Mouse (Mus musculus): ENCODE data around the gene Uxs1. TPM values are rescaled to one million over a fixed set of nuclear protein-coding genes. Genes with fewer than 3 reads are reported as not detected.

Uxs1 gene
- polyA plus RNA-seq (2015; fragmentation: Nextera tagmentation; extraction: Ambion mirVana) = 18.2 and 22.0 TPM in 2 replicates

DNA sequence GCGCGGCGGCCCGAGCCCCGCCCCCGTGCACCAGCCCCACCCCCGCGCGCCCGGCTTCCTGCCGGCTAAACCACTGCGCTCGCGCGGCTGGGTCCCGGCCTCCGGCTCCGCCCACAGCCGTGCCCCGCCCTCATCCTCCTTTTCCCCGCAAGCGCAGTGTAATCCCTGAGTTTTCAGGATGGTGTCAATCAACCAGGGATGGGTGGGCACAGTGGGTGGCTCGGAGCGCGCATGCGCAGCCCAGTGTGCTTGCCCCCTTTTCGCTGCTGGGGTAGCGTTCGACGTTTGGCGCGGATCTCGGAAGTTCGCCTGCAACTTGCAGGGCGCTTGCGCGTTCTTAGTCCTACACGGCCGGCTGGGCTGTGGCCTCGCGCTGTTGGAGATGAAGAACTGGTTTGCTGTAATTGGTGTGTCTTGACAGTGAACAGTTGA is at the start of gene Uxs1:
Gene Uxs1 (minus strand): TSS at position 38 of the 432 bp plus-strand sequence.
- Histone ChIP-seq H3K4me3 (peak within 1 kb of the TSS; percentile 92), H3K27me3 (no peaks in the 10 kb centered on the region), H3K27ac (replicated peaks) (peak within 1 kb of the TSS; percentile 94), H3K4me1 (replicated peaks) (peaks cover 39% of the 10 kb centered on the region), H3K36me3 (no peaks in the 10 kb centered on the region), H3K4me2 (peak within 1 kb of the TSS; percentile 97), H3K9ac (peak within 1 kb of the TSS; percentile 91), H3K9me3 (no peaks in the 10 kb centered on the region)
- WGBS = under 1% methylated on average over 41 of the region's 41 CpGs
- ATAC-seq (ENCODE audit: low read depth) = peak; percentile 98

DNA sequence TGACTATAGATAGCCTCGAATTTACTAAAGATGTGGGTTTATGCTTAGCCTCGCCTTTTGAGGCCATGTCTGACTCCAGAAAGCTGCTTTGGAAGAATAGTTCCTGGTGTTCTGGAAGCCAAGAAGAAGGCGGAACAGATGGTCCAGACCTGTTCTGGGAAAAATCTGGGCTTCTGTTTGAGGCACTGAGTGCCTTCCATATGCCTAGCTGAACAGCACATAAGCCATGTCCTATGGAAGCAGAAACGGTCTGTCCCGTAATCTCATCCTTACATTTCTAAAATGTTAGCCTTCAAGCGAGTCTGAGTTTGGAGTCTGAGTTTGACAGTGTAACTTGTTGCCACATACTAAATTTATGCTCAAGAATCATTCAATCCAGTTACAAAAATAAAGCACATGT is 49.6 kb upstream of the Uxs1 start:
- Histone ChIP-seq H3K27me3 (no peaks in the 10 kb centered on the region), H3K9ac (no peak overlapping the region), H3K4me3 (no peak overlapping the region), H3K4me1 (replicated peaks) (no peaks in the 10 kb centered on the region; the same call in 1 of the 2 replicates), H3K36me3 (no peaks in the 10 kb centered on the region), H3K27ac (replicated peaks) (no peak overlapping the region), H3K9me3 (no peaks in the 10 kb centered on the region), H3K4me2 (no peak overlapping the region)
- 87% methylated on average over 6 of the region's 6 CpGs for WGBS
- no peak for ATAC-seq (ENCODE audit: low read depth)

DNA sequence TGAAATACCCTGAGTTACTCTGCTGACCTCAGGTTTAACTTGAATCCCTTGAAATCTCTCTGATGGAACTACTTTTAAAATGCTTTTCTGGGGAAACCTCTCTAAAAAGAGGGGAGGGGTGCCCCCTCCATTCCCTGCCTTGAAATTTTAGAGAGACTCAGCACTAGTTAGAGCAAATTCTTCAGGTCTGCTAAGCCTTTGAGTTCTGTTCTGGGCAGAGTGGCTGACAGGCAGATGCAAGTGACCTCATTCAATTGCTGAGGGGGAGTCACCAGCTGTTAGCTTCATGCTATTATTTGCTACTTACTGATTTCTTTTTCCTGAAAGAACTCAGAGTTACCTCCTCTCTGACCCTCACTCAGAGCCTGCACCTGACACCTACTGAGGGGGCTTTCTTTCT is 43.5 kb upstream of the Uxs1 start:
- ATAC-seq (ENCODE audit: low read depth) = no peak
- Histone ChIP-seq H3K9me3 (no peaks in the 10 kb centered on the region), H3K27me3 (no peaks in the 10 kb centered on the region), H3K4me3 (no peak overlapping the region), H3K4me2 (no peak overlapping the region), H3K36me3 (no peaks in the 10 kb centered on the region), H3K4me1 (replicated peaks) (no peaks in the 10 kb centered on the region), H3K9ac (no peak overlapping the region), H3K27ac (replicated peaks) (no peak overlapping the region)

DNA sequence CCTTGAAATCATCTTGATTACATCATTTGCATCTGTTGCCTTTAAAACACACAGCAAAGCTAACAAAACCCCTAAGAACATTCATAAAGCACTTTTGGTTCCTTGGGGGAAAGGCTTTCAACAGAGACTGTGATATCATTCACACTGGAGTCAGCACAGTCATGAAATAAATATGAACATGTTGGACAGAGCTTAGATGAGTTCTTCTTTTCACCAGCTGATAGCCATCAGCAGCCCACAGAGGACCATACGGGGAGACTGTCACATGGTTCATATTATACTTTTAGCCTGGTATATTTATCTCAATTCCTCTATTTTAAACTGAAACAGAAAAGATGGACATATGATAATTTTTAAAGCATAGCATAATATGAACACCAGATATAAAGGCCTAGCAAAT is 40.9 kb upstream of the Uxs1 start:
- Histone ChIP-seq H3K36me3 (no peaks in the 10 kb centered on the region), H3K27ac (replicated peaks) (no peak overlapping the region), H3K4me1 (replicated peaks) (no peaks in the 10 kb centered on the region), H3K4me3 (no peak overlapping the region), H3K9me3 (no peaks in the 10 kb centered on the region), H3K9ac (no peak overlapping the region), H3K4me2 (no peak overlapping the region), H3K27me3 (no peaks in the 10 kb centered on the region)
- ATAC-seq (ENCODE audit: low read depth) = no peak
- WGBS = 84% methylated on average over 1 of the region's 1 CpGs

DNA sequence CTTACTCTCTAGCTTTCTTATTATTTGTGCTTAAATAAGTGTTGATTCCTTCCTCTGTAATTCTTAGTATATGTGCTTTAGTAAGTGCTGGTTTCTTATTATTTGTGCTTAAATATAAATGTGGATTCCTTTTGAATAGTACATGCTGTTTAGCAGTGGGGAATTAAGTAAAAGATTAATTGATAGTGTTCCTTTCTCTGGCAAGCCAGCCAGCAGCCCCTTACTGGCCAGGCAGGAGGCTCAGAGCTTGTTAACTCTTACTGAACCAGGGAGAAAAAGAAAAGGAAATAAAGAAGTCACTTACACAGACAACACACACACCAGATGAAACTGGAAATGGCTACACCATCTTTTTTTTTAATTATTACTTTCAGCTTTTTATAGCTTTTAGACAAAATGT is 37.2 kb upstream of the Uxs1 start:
- no peak for ATAC-seq (ENCODE audit: low read depth)
- Histone ChIP-seq H3K36me3 (no peaks in the 10 kb centered on the region), H3K27ac (replicated peaks) (no peak overlapping the region), H3K4me2 (no peak overlapping the region), H3K9ac (no peak overlapping the region), H3K9me3 (no peaks in the 10 kb centered on the region), H3K4me1 (replicated peaks) (no peaks in the 10 kb centered on the region), H3K27me3 (no peaks in the 10 kb centered on the region), H3K4me3 (no peak overlapping the region)

DNA sequence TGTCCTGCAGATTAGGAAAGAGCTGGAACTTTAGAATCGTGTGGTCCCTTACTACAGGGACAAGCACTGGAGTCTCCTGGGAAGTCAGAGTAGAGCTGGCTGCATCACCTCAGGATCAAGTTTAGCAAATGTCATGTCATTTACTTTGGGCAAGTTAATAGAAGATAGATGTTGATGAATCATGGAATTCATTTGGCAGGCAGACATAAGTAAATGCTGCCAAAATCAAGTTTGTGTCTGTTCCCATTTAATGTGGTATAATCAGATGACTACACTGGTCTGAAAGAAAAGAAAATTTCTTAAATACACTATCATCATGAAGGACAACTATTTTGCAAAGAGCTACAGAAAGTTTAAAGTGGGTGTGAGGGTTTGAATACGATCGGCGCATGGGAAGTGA is 35.0 kb upstream of the Uxs1 start:
- H3K9ac ChIP-seq = no peak overlapping the region
- H3K27me3 ChIP-seq = no peaks in the 10 kb centered on the region
- no peak overlapping the region for H3K4me2 ChIP-seq
- WGBS = 89% methylated on average over 4 of the region's 4 CpGs
- H3K27ac ChIP-seq (replicated peaks) = no peak overlapping the region
- H3K36me3 ChIP-seq = no peaks in the 10 kb centered on the region
- ATAC-seq (ENCODE audit: low read depth) = no peak
- no peaks in the 10 kb centered on the region for H3K4me1 ChIP-seq (replicated peaks)
- no peak overlapping the region for H3K4me3 ChIP-seq
- no peaks in the 10 kb centered on the region for H3K9me3 ChIP-seq

DNA sequence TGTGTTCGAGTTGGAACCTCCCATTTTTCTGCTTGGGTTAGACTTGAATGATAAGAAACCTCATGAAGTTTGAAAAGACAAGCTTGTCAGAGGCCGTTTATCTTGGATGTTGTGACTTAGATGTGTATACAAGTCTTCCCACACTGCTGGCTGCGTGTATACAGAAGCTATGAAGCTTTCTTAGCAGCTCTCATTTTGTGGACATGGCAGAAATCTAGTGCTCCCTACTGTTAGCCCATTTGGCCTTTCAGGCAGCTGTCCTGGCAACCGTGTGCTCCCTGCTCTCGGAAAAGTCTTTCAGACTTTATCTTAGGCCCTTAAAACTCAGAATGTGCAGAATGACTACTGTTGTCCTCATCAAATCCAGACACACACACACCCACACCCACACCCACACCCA is 31.4 kb upstream of the Uxs1 start:
- Histone ChIP-seq H3K27me3 (no peaks in the 10 kb centered on the region), H3K36me3 (no peaks in the 10 kb centered on the region), H3K9ac (no peak overlapping the region), H3K27ac (replicated peaks) (no peak overlapping the region), H3K9me3 (no peaks in the 10 kb centered on the region), H3K4me2 (no peak overlapping the region), H3K4me1 (replicated peaks) (no peaks in the 10 kb centered on the region), H3K4me3 (no peak overlapping the region)
- no peak for ATAC-seq (ENCODE audit: low read depth)
- 77% methylated on average over 5 of the region's 5 CpGs for WGBS

DNA sequence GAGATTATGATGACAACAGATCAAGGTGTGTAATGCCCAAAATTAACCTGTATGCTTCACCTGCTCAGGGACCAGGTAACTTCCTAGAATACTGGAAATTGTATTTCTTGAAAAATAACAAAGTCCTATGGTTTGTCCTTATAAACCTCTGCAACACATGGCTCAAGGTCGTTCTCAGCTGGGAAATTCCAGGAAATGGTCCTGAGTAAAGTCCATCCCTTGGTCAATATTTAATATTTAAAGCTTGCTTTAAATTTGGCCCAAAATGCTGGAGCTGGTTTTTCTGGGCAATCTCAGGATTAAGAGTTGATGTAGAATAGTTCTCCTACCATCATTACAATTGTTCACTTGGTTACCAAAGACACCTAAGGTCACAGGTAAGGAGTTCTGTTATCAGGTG is 30.1 kb upstream of the Uxs1 start:
- Histone ChIP-seq H3K36me3 (no peaks in the 10 kb centered on the region), H3K27ac (replicated peaks) (no peak overlapping the region)
- 77% methylated on average over 1 of the region's 1 CpGs for WGBS

DNA sequence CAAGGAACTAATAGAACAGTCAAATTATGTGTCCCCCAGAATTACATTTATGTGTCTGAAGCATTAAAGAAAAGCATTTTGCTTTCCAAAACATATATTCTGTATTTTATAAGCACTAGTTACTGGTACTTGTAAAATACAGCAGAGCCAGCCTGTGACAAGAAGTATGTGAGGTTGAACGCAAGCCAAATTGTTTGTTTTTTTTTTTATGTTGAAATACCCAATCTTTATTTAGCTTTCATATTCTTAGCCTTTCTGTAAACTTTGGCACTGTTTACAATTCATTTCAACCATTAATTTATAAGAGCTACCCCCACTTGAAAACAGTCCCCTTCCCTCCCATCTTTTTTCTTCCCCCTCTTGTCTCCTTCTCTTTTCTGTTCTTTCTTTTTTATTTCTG is 28.0 kb upstream of the Uxs1 start:
- Histone ChIP-seq H3K36me3 (no peaks in the 10 kb centered on the region), H3K4me1 (replicated peaks) (no peaks in the 10 kb centered on the region), H3K9me3 (no peaks in the 10 kb centered on the region), H3K4me2 (no peak overlapping the region), H3K4me3 (no peak overlapping the region), H3K27ac (replicated peaks) (no peak overlapping the region), H3K9ac (no peak overlapping the region), H3K27me3 (no peaks in the 10 kb centered on the region)
- WGBS = 89% methylated on average over 1 of the region's 1 CpGs
- ATAC-seq (ENCODE audit: low read depth) = no peak

More for the DNA sequence above, 30.1 kb upstream of the Uxs1 start:
- H3K27me3 ChIP-seq = no peaks in the 10 kb centered on the region
- H3K9me3 ChIP-seq = no peaks in the 10 kb centered on the region
- H3K9ac ChIP-seq = no peak overlapping the region
- no peak overlapping the region for H3K4me2 ChIP-seq
- ATAC-seq (ENCODE audit: low read depth) = no peak
- H3K4me3 ChIP-seq = no peak overlapping the region
- H3K4me1 ChIP-seq (replicated peaks) = no peaks in the 10 kb centered on the region

DNA sequence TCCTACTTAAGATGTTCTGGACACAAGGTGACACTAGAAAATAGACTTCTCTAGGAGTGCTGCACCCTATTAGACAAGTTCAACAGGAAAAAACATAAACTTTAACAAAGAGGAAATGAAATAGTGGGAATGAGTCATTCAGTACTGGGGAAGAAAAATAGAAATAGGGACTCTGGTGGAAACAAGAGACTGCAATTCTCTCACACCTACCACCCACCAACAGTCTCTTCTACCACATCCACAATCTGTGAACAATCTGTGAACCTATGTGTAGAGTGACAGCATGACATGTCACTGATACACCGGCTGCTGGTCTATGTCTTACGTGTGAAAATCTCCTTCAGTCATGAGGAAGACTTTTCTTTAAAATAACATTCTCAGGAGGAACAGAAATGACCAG is 15.8 kb upstream of the Uxs1 start:
- Histone ChIP-seq H3K27ac (replicated peaks) (no peak overlapping the region), H3K4me3 (no peak overlapping the region), H3K36me3 (no peaks in the 10 kb centered on the region), H3K9me3 (no peaks in the 10 kb centered on the region), H3K4me2 (no peak overlapping the region), H3K27me3 (no peaks in the 10 kb centered on the region), H3K4me1 (replicated peaks) (no peaks in the 10 kb centered on the region), H3K9ac (no peak overlapping the region)
- WGBS = 87% methylated on average over 2 of the region's 2 CpGs
- no peak for ATAC-seq (ENCODE audit: low read depth)

DNA sequence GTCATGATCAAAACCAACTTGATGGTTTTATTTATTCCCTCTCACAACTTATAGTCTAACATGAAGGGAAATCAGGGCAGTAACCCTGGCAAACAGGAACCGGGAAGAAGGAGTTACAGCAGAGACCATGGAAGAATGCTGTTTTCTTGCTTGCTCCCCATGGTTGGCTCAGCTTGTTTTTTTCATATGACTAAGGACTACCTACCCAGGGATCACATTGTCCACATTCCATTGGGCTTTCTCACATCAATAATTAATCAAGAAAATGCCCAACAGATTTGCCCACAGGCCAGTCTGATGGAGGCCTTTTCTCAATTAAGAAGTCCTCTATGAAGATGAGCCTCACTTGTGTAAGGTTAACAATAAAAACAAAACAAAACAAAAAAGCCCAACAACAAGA is 9.6 kb upstream of the Uxs1 start:
- Histone ChIP-seq H3K4me1 (replicated peaks) (no peaks in the 10 kb centered on the region), H3K36me3 (no peaks in the 10 kb centered on the region), H3K9ac (no peak overlapping the region), H3K9me3 (no peaks in the 10 kb centered on the region), H3K4me3 (no peak overlapping the region), H3K27ac (replicated peaks) (no peak overlapping the region), H3K4me2 (no peak overlapping the region), H3K27me3 (no peaks in the 10 kb centered on the region)
- 89% methylated on average over 1 of the region's 1 CpGs for WGBS
- no peak for ATAC-seq (ENCODE audit: low read depth)

DNA sequence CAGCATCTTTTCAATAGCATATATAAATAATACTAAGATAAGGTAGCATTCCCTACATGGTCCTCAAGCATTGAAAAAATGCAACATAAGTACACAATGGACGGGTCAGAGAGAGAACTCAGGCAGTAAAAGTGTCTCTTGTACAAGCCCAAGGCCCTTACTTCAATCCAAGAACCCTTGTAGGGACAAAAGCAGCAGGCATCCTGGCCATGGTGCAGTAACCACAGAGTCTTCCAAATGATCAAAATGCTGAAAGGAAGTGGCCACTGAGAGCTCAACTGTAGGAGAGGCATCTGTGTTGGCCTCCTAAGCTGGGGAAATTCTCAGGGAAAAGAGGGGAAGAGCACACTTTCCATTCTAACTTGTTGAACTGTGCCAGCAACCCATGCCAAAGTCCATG is 2.5 kb upstream of the Uxs1 start:
- H3K4me1 ChIP-seq (replicated peaks) = peaks cover 23% of the 10 kb centered on the region
- ATAC-seq (ENCODE audit: low read depth) = no peak
- WGBS = 53% methylated on average over 1 of the region's 1 CpGs

DNA sequence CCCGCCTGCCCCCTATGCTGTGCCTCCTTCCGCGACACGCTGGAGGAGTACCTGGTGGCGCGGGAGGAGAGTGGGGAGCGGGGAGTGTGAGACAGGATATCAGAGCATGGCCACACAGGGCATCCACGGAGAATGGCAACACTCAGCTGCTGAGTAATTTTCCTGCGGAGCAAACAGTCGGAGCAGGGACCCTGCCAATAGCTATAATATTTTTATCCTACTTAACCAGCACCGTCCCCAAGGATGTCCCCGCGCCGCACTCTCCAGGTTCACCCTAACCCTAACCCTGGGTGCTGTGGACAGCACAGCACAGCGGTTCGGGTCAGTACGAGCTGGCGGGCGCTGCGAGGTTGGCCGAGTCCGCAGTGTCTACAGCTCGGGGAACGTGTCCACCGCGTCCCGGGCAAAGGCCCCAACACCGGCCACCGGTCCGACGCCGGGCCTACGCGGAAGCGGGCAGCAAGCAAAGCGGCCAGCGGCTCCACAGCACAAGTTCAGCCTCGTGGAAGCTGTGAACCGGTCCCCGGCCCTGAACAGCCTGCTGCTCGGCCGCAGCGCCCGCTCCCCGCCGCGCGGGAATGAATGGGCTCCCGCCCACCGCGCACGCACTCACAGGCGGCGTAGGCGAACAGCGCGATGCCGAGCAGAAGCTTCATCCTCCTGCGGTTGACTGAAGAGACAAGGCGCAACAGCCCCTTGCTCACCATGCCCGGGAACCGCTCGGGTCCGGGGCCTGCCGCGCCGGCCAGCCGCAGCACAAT is 418 bp downstream of the Uxs1 start:
- WGBS = under 1% methylated on average over 68 of the region's 68 CpGs
- H3K27ac ChIP-seq (replicated peaks) = peak overlapping the region; percentile 94
- peak; percentile 88 for ATAC-seq (ENCODE audit: low read depth)

More for the DNA sequence above, 2.5 kb upstream of the Uxs1 start:
- Histone ChIP-seq H3K36me3 (no peaks in the 10 kb centered on the region), H3K9ac (no peak overlapping the region), H3K9me3 (no peaks in the 10 kb centered on the region), H3K27me3 (no peaks in the 10 kb centered on the region), H3K4me2 (no peak overlapping the region), H3K4me3 (no peak overlapping the region), H3K27ac (replicated peaks) (no peak overlapping the region)

More for the DNA sequence above, 418 bp downstream of the Uxs1 start:
- Histone ChIP-seq H3K4me3 (peak overlapping the region; percentile 92), H3K4me1 (replicated peaks) (peaks cover 39% of the 10 kb centered on the region), H3K9me3 (no peaks in the 10 kb centered on the region), H3K4me2 (peak overlapping the region; percentile 97), H3K27me3 (no peaks in the 10 kb centered on the region), H3K9ac (peak overlapping the region; percentile 91), H3K36me3 (no peaks in the 10 kb centered on the region)

Data from neural tube, embryonic 13.5 days (tissue).